Mouse (Mus musculus) bone marrow, adult 2 months (tissue): ENCODE measurements around the gene Btg1. TPM values are rescaled to one million over a fixed set of nuclear protein-coding genes. Genes with fewer than 3 reads are reported as not detected.

Experiments used
- H3K27ac ChIP-seq: fragments of 200-500 bp; 2 replicates; pipeline ENCODE4 v1.5.1; 2012; ENCODE audit warnings: low read depth, mild to moderate bottlenecking, control low read depth, inconsistent platforms, low read length; ENCODE audit not compliant: control insufficient read depth, poor library complexity, insufficient read depth
- H3K4me1 ChIP-seq: fragments of 200-500 bp; 2 replicates; pipeline ENCODE4 v1.6.1; 2011; ENCODE audit warnings: low read length; ENCODE audit not compliant: control insufficient read depth, insufficient read depth
- H3K4me3 ChIP-seq: fragments of 200-500 bp; replicated peaks from 2 replicates; pipeline ENCODE3; 2011; ENCODE audit warnings: mild to moderate bottlenecking, low read depth, low read length, control low read depth; ENCODE audit not compliant: control insufficient read depth
- CTCF ChIP-seq: fragments of 200-500 bp; IDR thresholded peaks from 2 replicates; pipeline ENCODE4 v1.5.1; 2011; ENCODE audit warnings: low read length, control low read depth; ENCODE audit not compliant: control insufficient read depth, insufficient read depth
- POLR2A ChIP-seq: fragments of 200-500 bp; IDR thresholded peaks from 2 replicates; pipeline ENCODE4 v1.6.1; 2011; ENCODE audit warnings: low read depth, mild to moderate bottlenecking, control low read depth, low read length, borderline replicate concordance; ENCODE audit not compliant: control insufficient read depth
- WGBS: fragments of 180-500 bp; shearing (Covaris S2); methylation state at CpG from one replicate; pipeline ENCODE4 v1.1.7; 2018; 5-methylcytosine and 5-hydroxymethylcytosine counted together
- polyA plus RNA-seq: library from polyadenylated mRNA; stranded (reverse); fragments of >200 nt; gene quantifications from 2 replicates; pipeline ENCODE4 v1.2.4, GENCODE M21; 2011; ENCODE audit warnings: low replicate concordance; ENCODE audit not compliant: missing spikeins, insufficient read depth, insufficient read length

Gene Btg1
- polyA plus RNA-seq, 1 experiment, result 43.6 TPM

DNA sequence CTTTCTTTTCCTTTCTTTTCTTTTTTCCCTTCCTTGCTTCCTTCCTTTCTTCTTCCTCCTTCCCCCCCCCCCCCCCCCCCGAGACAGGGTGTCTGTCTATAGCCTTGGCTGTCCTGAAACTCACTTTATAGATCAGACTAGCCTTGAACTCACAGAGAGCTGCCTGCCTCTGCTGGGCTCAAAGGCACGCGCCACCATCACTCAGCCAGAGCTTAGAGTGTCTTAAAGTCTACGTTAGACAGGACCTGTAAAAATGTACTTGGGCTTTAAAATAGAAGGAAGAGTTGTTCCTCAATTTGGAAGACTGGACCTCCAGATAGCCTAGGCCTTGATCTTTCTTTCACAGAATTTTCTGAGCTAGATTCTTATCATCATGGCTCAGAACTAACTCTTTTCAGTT is 8.3 kb downstream of the Btg1 start:
- H3K4me1 ChIP-seq, result peaks cover 7% of the 10 kb centered on the region
- no peak overlapping the region for H3K4me3 ChIP-seq
- WGBS, result 73% methylated on average over 4 of the region's 4 CpGs
- H3K27ac ChIP-seq, result no peak overlapping the region
- TF ChIP-seq POLR2A (no peak), CTCF (no peak)

DNA sequence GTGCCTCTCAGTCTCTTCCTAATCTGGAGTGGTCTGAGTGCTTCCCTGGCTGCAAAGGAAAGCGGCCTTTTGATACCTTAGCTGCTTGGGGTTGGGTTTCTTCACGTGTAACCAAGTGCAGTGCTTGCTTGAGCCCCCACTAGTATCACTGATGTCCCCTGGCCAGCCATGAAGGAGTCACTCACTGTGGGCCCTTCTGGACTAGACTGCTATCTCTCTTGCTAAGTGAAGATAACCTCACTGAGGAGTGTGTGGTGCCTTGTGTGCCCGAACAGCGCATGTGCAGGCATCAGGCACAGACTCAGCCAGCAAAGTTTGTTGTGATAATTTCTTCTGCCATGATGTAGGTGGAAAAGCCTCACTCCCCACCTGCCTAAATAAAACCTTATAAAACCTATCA is 8.9 kb downstream of the Btg1 start:
- H3K4me1 ChIP-seq, result peaks cover 9% of the 10 kb centered on the region
- no peak overlapping the region for H3K27ac ChIP-seq
- TF ChIP-seq POLR2A (no peak), CTCF (no peak)
- no peak overlapping the region for H3K4me3 ChIP-seq
- 76% methylated on average over 4 of the region's 4 CpGs for WGBS

DNA sequence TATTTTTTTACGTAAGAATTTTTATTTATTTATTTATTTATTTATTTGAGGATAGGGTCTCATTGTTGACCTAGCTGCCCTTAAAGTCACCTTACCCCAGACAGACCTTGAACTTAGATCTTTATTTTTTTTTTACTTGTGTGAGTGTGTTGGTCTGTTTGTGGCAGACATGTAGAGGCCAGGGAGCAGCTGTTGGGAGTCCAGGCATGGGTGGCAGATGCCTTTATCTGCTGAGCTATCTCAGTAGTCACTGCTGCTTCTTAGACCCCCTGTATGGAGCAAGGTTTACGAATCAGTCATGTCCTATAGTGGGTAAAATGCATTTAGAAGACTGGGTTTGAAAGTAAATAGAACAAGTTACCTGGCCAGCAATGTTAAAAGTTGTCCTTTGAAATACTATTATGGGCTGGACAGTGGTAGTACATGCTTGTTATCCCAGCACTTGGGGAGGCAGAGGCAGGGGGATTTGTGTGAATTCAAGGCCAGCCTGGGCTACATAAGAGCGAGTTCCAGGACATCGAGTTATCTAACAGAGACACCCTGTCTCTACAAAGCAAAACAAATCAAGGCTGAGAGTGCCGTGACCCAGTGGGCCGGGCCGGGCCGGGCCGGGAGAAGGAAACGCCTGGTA is 9.4 kb downstream of the Btg1 start:
- Histone ChIP-seq H3K27ac (no peak overlapping the region), H3K4me1 (peaks cover 9% of the 10 kb centered on the region), H3K4me3 (no peak overlapping the region)
- TF ChIP-seq POLR2A (no peak), CTCF (no peak)
- 89% methylated on average over 10 of the region's 10 CpGs for WGBS

DNA sequence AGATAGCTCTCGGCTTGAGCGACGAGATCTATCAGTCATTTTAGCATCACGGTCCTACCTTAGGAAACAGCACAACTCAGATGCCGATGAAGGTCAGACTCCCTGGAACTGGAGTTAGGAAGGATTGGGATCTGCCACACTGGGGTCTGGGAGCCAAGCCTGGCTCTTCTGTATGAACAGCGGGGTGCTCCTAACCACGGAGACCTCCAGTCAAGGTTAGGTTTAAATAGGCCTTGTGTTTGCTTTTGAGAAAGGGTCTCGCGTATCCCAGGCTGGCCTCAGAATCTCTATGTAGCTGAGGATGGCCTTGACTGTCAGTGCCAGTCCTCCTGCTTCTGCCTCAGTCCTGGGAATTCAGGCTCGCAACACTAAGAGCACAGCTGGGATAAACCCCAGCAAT is 10.5 kb downstream of the Btg1 start:
- peaks cover 9% of the 10 kb centered on the region for H3K4me1 ChIP-seq
- WGBS, result 94% methylated on average over 10 of the region's 10 CpGs
- no peak overlapping the region for H3K27ac ChIP-seq
- TF ChIP-seq POLR2A (no peak), CTCF (no peak)
- no peak overlapping the region for H3K4me3 ChIP-seq

DNA sequence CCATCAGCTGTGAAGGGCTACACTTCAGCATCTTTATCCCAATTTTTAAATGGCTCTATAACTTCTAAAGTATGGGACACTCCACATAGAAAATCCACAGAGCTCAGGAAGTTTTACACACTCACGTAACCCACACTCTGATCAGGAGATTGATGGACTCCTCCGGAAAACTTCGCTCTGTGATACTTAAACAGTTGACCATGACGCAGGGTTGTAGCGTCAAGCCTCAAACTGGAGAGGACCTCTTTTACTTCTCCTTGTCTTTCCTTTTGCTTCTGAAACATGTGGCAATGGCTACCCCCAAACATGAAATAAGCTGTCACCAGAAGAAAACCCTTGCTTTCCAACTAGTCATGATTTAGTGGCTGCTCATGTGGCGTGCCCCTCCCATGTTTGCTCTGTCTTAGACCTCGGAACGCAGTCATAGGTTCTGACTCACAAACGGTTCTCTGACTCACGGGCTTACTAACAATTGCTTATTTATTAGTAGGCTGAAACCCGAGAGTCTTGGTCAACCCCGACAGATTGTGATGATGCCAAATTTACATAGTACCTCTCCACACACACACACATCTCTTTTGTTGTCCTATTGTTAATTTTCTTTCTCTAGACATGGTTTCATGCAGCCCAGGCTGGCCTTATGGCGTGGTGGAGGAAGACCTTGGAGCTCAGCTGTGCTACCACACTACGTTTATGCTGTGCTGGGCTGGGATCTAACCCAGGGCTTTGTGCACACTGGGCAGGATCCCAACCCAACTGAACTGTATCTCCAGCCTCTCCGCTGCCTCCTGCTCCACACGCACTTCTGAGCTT is 11.5 kb downstream of the Btg1 start:
- H3K4me3 ChIP-seq, result no peak overlapping the region
- peak overlapping the region; percentile 13 for H3K27ac ChIP-seq
- H3K4me1 ChIP-seq, result peaks cover 9% of the 10 kb centered on the region
- WGBS, result 64% methylated on average over 16 of the region's 16 CpGs
- no peak for TF ChIP-seq CTCF
- TF ChIP-seq POLR2A, result no peak

DNA sequence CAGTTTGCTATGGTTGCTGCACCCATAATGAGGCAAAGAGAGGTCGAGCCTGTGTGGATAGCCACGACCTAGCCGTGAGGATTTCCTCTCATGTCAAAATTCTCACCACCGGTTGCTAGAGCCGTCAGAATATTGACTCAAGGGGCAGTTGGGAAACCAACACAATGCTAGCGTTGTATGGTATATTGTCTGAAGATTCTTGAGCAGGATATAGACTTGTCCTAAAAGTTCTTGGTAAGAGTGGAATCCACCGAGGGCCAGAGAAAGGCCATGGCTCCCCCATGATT is 12.1 kb downstream of the Btg1 start:
- no peak overlapping the region for H3K4me3 ChIP-seq
- peaks cover 7% of the 10 kb centered on the region for H3K4me1 ChIP-seq
- H3K27ac ChIP-seq, result peak overlapping the region; percentile 37
- TF ChIP-seq POLR2A (no peak), CTCF (no peak)
- WGBS, result 35% methylated on average over 7 of the region's 7 CpGs

DNA sequence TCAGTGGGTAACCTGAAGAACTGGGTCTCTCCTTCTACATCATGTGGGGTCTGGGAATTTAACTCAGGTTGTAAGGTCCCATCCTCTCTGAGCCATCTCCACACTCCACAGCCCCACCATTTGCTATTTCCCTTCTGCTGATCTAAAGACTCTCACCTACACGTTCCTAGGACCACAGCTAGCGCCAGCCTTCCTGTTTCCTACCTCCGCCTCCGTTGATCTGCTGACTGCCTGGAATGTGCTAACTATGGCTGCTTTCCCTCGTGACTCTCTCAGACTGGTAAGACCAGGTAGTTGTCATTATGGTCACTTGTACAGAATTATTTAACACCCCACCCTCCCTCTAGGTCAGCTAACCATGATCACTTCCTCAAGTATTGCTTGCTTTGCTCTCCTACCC is 13.3 kb downstream of the Btg1 start:
- no peak overlapping the region for H3K27ac ChIP-seq
- 72% methylated on average over 5 of the region's 5 CpGs for WGBS
- peaks cover 8% of the 10 kb centered on the region for H3K4me1 ChIP-seq
- no peak for TF ChIP-seq CTCF
- TF ChIP-seq POLR2A, result no peak
- H3K4me3 ChIP-seq, result no peak overlapping the region

DNA sequence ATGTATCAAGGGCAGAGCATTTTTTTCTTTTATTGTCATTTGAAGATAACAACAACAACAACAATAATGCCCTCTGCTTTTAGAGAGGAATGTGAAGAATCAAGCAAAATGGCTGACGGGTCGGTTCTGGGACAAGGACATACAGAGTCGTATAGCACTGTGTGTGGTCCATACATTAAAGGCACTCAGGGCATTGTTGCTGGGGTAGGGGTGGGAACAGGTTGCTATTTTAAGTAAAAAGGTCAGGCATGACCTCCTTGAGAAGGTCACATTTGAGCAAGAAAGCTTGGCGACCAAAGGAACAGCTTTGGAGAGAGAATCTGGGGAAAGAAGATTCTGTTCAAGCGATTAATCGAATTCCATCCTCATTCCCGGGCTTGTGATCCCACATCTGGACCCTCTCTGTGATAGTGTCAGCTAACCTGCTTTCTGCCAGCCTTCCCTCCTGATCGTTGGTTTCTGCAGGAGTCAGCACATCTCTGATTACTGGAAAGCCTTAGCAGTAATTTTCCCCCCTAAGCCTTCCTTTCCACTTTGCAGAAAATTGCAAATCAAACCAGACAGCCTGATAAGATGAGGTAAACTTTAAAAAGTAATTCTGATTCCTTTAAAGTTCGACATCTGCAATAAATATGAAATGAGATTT is 14.4 kb downstream of the Btg1 start:
- peaks cover 8% of the 10 kb centered on the region for H3K4me1 ChIP-seq
- WGBS, result 85% methylated on average over 9 of the region's 9 CpGs
- TF ChIP-seq POLR2A (no peak), CTCF (no peak)

More for the DNA sequence above, 14.4 kb downstream of the Btg1 start:
- H3K4me3 ChIP-seq, result no peak overlapping the region
- no peak overlapping the region for H3K27ac ChIP-seq
